Mouse (Mus musculus): ENCODE measurements at regions not wholly inside any gene's neighbourhood (a gene's known extent, or its start where the extent isn't known, plus 50 kb on each side); places are given as distances from the start of the nearest gene placed in this dataset.

GRCm38 (mm10) chr13:47549626-47550025 lies 427.2 kb downstream of the Rnf144b start:
- Histone ChIP-seq H3K4me3 (no peak overlapping the region), H3K27ac (no peak overlapping the region), H3K36me3 (no peaks in the 10 kb centered on the region), H3K27me3 (ENCODE audit: insufficient read depth, poor library complexity, severe bottlenecking) (no peaks in the 10 kb centered on the region), H3K4me1 (no peaks in the 10 kb centered on the region), H3K9me3 (no peaks in the 10 kb centered on the region)
- 77% methylated on average over 6 of the region's 6 CpGs for WGBS
- DNase-seq (ENCODE audit: low spot score) = no peak

DNA sequence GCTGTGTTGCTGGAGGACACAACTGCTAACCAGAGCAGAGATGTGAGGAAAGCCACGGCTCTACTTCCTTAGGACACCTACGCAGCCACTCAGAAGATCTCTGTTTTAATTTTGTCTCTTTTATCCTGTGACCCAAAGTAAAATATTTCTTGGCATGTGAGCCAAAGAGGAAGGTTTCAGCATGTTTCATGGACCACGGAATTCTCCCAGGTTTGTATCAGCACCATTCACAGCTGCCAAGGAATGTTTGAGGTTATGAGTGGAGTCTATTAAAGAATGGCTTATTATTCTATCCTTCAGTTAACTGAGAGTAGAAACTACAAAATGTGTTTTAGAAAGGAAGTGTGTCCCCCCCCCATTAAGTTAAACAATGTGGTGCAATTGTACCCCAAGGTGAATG lies 429.8 kb downstream of the Rnf144b start:
- no peaks in the 10 kb centered on the region for H3K9me3 ChIP-seq
- no peak overlapping the region for H3K27ac ChIP-seq
- WGBS = 85% methylated on average over 3 of the region's 3 CpGs
- H3K27me3 ChIP-seq (ENCODE audit: insufficient read depth, poor library complexity, severe bottlenecking) = no peaks in the 10 kb centered on the region
- H3K4me3 ChIP-seq = no peak overlapping the region
- no peaks in the 10 kb centered on the region for H3K4me1 ChIP-seq
- no peaks in the 10 kb centered on the region for H3K36me3 ChIP-seq
- DNase-seq (ENCODE audit: low spot score) = no peak

- WGBS = 25% methylated on average over 1 of the region's 1 CpGs
These were observed 431.7 kb downstream of the Rnf144b start for GRCm38 (mm10) chr13:47554198-47554597.

DNA sequence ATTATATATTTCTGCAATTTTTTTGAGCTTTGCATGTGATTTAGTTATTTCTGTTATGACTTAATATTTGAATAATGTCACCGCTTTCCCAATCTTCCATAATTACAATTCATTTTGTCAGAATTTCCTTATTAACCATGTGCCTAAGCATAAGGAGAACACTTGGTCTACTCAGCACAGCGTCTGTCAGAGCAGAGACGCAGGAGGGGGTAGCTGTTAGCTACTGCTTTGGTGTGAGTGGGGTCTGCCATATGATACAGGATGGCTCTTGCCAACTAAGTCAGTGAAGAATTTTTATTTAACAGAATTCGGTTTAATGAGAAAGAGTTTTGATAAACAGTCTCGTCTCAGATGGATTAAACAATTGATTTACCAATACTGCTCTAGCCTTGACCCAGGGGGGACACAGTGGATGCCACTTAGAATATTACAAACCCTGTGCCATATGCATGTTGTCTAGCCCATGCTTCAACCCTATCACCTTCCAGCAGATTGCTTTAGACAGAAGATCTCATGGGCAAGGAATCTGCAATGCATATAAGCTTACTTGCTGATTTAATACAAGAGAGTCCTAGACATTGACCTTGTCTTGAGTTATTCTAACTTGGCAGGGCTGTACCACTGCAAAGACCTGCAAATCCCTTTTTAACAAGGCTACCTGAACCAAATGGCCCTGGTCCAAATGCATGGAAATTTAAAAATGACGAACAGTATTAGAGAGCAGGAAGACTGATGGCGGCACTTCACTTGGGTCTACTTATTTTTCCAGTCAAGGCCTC lies 434.9 kb downstream of the Rnf144b start:
- Histone ChIP-seq H3K9me3 (no peaks in the 10 kb centered on the region), H3K4me3 (no peak overlapping the region), H3K4me1 (no peaks in the 10 kb centered on the region), H3K27me3 (ENCODE audit: insufficient read depth, poor library complexity, severe bottlenecking) (no peaks in the 10 kb centered on the region), H3K27ac (no peak overlapping the region), H3K36me3 (no peaks in the 10 kb centered on the region)
- WGBS = 81% methylated on average over 7 of the region's 7 CpGs
- DNase-seq (ENCODE audit: low spot score) = no peak

More at GRCm38 (mm10) chr13:47554198-47554597, 431.7 kb downstream of the Rnf144b start:
- H3K36me3 ChIP-seq = no peaks in the 10 kb centered on the region
- no peak overlapping the region for H3K27ac ChIP-seq
- H3K4me1 ChIP-seq = no peaks in the 10 kb centered on the region
- no peaks in the 10 kb centered on the region for H3K27me3 ChIP-seq (ENCODE audit: insufficient read depth, poor library complexity, severe bottlenecking)
- DNase-seq (ENCODE audit: low spot score) = no peak
- no peaks in the 10 kb centered on the region for H3K9me3 ChIP-seq
- H3K4me3 ChIP-seq = no peak overlapping the region

- no peaks in the 10 kb centered on the region for H3K27me3 ChIP-seq (ENCODE audit: insufficient read depth, poor library complexity, severe bottlenecking)
- H3K36me3 ChIP-seq = no peaks in the 10 kb centered on the region
- no peak for DNase-seq (ENCODE audit: low spot score)
- no peaks in the 10 kb centered on the region for H3K4me1 ChIP-seq
- WGBS = 71% methylated on average over 8 of the region's 8 CpGs
- no peak overlapping the region for H3K27ac ChIP-seq
- H3K4me3 ChIP-seq = no peak overlapping the region
- H3K9me3 ChIP-seq = no peaks in the 10 kb centered on the region
These were observed 440.4 kb downstream of the Rnf144b start for GRCm38 (mm10) chr13:47562836-47563235.

DNA sequence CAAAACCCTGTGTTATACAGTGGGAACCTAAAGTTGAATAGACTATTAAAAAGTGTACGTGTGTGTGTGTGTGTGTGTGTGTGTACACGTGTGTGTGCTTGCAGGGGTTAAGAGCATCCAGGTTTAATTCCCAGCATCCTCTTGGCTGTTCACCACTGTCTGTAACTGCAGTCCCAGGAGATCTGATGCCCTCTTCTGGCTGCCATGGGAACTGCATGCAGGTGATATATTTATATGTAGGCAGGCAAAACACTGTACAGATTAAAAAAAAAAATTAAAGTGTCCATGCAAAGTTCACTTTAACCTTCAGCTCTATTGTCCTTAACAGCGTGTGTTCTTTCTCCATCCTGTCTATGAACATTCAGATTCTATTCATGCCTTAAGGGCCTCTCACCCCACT lies 454.1 kb downstream of the Rnf144b start:
- WGBS = 53% methylated on average over 3 of the region's 3 CpGs
- no peak for DNase-seq (ENCODE audit: low spot score)
- Histone ChIP-seq H3K27me3 (ENCODE audit: insufficient read depth, poor library complexity, severe bottlenecking) (no peaks in the 10 kb centered on the region), H3K4me3 (no peak overlapping the region), H3K36me3 (no peaks in the 10 kb centered on the region), H3K4me1 (no peaks in the 10 kb centered on the region), H3K27ac (no peak overlapping the region), H3K9me3 (no peaks in the 10 kb centered on the region)

- no peaks in the 10 kb centered on the region for H3K27me3 ChIP-seq (ENCODE audit: insufficient read depth, poor library complexity, severe bottlenecking)
- H3K4me1 ChIP-seq = no peaks in the 10 kb centered on the region
- no peak for DNase-seq (ENCODE audit: low spot score)
- no peak overlapping the region for H3K27ac ChIP-seq
- 80% methylated on average over 5 of the region's 5 CpGs for WGBS
- H3K4me3 ChIP-seq = no peak overlapping the region
- H3K36me3 ChIP-seq = no peaks in the 10 kb centered on the region
- no peaks in the 10 kb centered on the region for H3K9me3 ChIP-seq
These were observed 457.7 kb downstream of the Rnf144b start for GRCm38 (mm10) chr13:47580144-47580543.

GRCm38 (mm10) chr13:47585158-47585557 lies 462.7 kb downstream of the Rnf144b start:
- 78% methylated on average over 1 of the region's 1 CpGs for WGBS
- no peaks in the 10 kb centered on the region for H3K4me1 ChIP-seq
- DNase-seq (ENCODE audit: low spot score) = no peak
- H3K27me3 ChIP-seq (ENCODE audit: insufficient read depth, poor library complexity, severe bottlenecking) = no peaks in the 10 kb centered on the region
- no peaks in the 10 kb centered on the region for H3K9me3 ChIP-seq
- H3K27ac ChIP-seq = no peak overlapping the region
- no peaks in the 10 kb centered on the region for H3K36me3 ChIP-seq
- no peak overlapping the region for H3K4me3 ChIP-seq

GRCm38 (mm10) chr13:47602646-47603045 lies 480.2 kb downstream of the Rnf144b start:
- no peak for DNase-seq (ENCODE audit: low spot score)
- H3K4me1 ChIP-seq = no peaks in the 10 kb centered on the region
- WGBS = 63% methylated on average over 1 of the region's 1 CpGs
- no peaks in the 10 kb centered on the region for H3K36me3 ChIP-seq
- H3K4me3 ChIP-seq = no peak overlapping the region
- H3K27ac ChIP-seq = no peak overlapping the region
- no peaks in the 10 kb centered on the region for H3K9me3 ChIP-seq
- no peaks in the 10 kb centered on the region for H3K27me3 ChIP-seq (ENCODE audit: insufficient read depth, poor library complexity, severe bottlenecking)

GRCm38 (mm10) chr13:47611439-47611838 lies 489.0 kb downstream of the Rnf144b start:
- DNase-seq (ENCODE audit: low spot score) = no peak
- H3K4me3 ChIP-seq = no peak overlapping the region
- no peaks in the 10 kb centered on the region for H3K4me1 ChIP-seq
- no peaks in the 10 kb centered on the region for H3K9me3 ChIP-seq
- H3K27ac ChIP-seq = no peak overlapping the region
- 82% methylated on average over 4 of the region's 4 CpGs for WGBS
- no peaks in the 10 kb centered on the region for H3K36me3 ChIP-seq
- H3K27me3 ChIP-seq (ENCODE audit: insufficient read depth, poor library complexity, severe bottlenecking) = no peaks in the 10 kb centered on the region

DNA sequence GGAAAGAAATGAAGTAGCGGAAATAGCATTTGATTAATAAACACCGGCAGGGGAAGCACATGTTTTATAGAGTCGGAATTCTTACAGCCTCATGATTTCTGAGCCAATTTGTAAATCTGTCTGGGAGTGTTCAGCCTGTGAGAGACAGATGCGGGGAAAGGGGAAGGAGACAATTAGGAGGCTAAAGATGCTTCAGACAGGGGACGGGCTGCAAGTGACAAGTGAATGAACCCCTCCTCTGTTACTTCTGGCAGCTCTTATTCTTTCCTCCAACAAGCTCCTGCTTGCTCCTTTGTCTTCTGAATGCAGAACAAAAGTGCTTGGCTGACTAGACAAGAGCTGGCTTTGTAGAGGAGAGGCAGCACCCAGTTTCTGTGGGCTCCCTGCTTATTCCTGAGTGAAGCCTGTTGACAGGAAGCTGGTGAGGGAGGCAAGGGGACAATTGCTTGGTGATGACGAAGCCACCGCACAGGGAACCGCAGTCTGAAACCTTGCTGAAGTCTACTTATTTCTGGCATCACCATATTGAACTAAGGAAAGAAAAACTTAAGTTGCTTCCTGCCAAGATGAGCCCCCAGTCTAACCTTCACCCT lies 514.2 kb downstream of the Rnf144b start:
- 74% methylated on average over 8 of the region's 8 CpGs for WGBS

GRCm38 (mm10) chr13:47642341-47642740 lies 519.9 kb downstream of the Rnf144b start:
- 83% methylated on average over 10 of the region's 10 CpGs for WGBS
- H3K4me1 ChIP-seq = no peaks in the 10 kb centered on the region
- no peak overlapping the region for H3K27ac ChIP-seq
- H3K9me3 ChIP-seq = no peaks in the 10 kb centered on the region
- no peaks in the 10 kb centered on the region for H3K27me3 ChIP-seq (ENCODE audit: insufficient read depth, poor library complexity, severe bottlenecking)
- no peak for DNase-seq (ENCODE audit: low spot score)
- no peak overlapping the region for H3K4me3 ChIP-seq
- H3K36me3 ChIP-seq = no peaks in the 10 kb centered on the region

More for the DNA sequence above, 514.2 kb downstream of the Rnf144b start:
- no peak for DNase-seq (ENCODE audit: low spot score)
- Histone ChIP-seq H3K36me3 (no peaks in the 10 kb centered on the region), H3K27me3 (ENCODE audit: insufficient read depth, poor library complexity, severe bottlenecking) (no peaks in the 10 kb centered on the region), H3K4me1 (no peaks in the 10 kb centered on the region), H3K27ac (no peak overlapping the region), H3K4me3 (no peak overlapping the region), H3K9me3 (no peaks in the 10 kb centered on the region)

GRCm38 (mm10) chr13:47645081-47645480 lies 522.6 kb downstream of the Rnf144b start:
- Histone ChIP-seq H3K27me3 (ENCODE audit: insufficient read depth, poor library complexity, severe bottlenecking) (no peaks in the 10 kb centered on the region), H3K9me3 (no peaks in the 10 kb centered on the region), H3K4me3 (no peak overlapping the region), H3K27ac (no peak overlapping the region), H3K36me3 (no peaks in the 10 kb centered on the region), H3K4me1 (no peaks in the 10 kb centered on the region; the same call in 1 of the 2 replicates)
- no peak for DNase-seq (ENCODE audit: low spot score)
- 38% methylated on average over 10 of the region's 10 CpGs for WGBS
